Mouse (Mus musculus) lung, postnatal 0 days (tissue): ENCODE results near the gene Bud23.

Source experiments
- CTCF ChIP-seq: IDR thresholded peaks from 2 replicates; pipeline ENCODE4 v1.5.1; 2016; ENCODE audit warnings: antibody characterized with exemption, mild to moderate bottlenecking
- EP300 ChIP-seq: IDR thresholded peaks from 2 replicates; pipeline ENCODE4 v1.6.1; 2016; ENCODE audit warnings: antibody characterized with exemption, mild to moderate bottlenecking, control low read depth

DNA sequence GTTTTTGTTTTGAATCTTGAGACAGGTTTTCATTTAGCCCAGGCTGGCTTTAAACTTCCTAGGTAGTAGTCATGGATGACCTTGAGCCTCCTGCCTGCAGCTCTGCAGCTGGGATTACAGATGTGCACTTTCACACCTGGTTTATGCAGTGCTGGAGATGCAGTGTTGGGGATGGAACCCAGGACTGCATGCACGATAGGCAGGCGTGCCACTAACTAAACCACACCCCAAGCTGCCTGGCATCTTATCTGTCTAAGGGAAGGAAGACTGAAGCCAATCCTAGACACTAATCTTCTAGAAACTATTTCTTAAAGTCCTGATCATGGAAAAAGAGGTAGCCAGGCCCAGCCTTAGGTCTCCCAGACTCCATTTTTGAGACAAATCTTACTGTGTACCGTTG is 5.7 kb upstream of the Bud23 start:
- TF ChIP-seq CTCF (no peak), EP300 (no peak)
